Mouse (Mus musculus): Measurements from ENCODE around the gene Ldhd. TPM values are rescaled to one million over a fixed set of nuclear protein-coding genes. Genes with fewer than 3 reads are reported as not detected.
A peak's percentile ranks its signal among the peaks of the same experiment; 100 is the strongest.

Gene Ldhd
- polyA plus RNA-seq, 1 experiment from 2014 or later, result 1.7 TPM

GRCm38 (mm10) chr8:111658819-111659423 is 28.7 kb upstream of the Ldhd start:
- DNase-seq (ENCODE audit: low spot score), result peak; percentile 75
- Histone ChIP-seq H3K4me1 (ENCODE audit: insufficient read depth, low read depth, low read length) (0 out of 2 replicates have a peak, but pooled peaks cover 3% of the 10 kb centered on the region), H3K9me3 (ENCODE audit: low read length) (no peaks in the 10 kb centered on the region), H3K27ac (ENCODE audit: low read length) (0 out of 2 replicates have a peak overlapping the region, but pooled peaks have one; percentile 11), H3K27me3 (replicated peaks; ENCODE audit: insufficient read depth, low read length) (no peaks in the 10 kb centered on the region), H3K4me2 (replicated peaks; ENCODE audit: low read depth, low read length) (no peak overlapping the region), H3K36me3 (ENCODE audit: insufficient read depth, low read length) (no peaks in the 10 kb centered on the region), H3K4me3 (ENCODE audit: low read depth, low read length) (no peak overlapping the region), H3K9ac (replicated peaks; ENCODE audit: low read depth) (no peak overlapping the region)
- TF ChIP-seq CTCF (IDR thresholded peaks at IDR 0.05) (no peak), EP300 (IDR thresholded peaks at IDR 0.05) (no peak)
- 50% methylated on average over 6 of the region's 6 CpGs for WGBS
- ATAC-seq, result peak; percentile 83

- H3K4me2 ChIP-seq (replicated peaks; ENCODE audit: low read depth, low read length), result no peak overlapping the region
- WGBS, result 46% methylated on average over 1 of the region's 1 CpGs
- ATAC-seq, result no peak
Measured at GRCm38 (mm10) chr8:111657312-111657854, 27.2 kb upstream of the Ldhd start.

DNA sequence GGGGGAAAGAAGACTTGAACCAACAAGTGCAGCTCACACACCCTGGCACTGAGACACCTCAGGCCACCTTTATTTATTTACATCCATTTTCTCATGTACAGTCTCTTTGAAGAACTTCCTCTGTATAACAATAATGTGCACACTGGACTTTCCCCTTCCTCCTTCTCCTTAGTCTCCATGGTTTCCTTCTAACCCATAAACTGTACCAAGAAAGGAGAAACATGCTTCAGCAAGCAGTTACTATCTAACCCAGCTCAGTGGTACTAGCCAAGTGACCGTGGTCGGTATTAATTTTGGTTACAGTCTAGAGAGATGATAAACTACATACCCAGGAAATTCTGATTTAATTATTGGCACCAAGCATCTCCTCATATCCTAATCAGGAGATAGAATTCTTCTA is 23.4 kb upstream of the Ldhd start:
- no peak for DNase-seq (ENCODE audit: low spot score)
- 96% methylated on average over 2 of the region's 2 CpGs for WGBS

More at GRCm38 (mm10) chr8:111657312-111657854, 27.2 kb upstream of the Ldhd start:
- no peak overlapping the region for H3K4me3 ChIP-seq (ENCODE audit: low read depth, low read length)
- H3K27me3 ChIP-seq (replicated peaks; ENCODE audit: insufficient read depth, low read length), result no peaks in the 10 kb centered on the region
- no peak overlapping the region for H3K27ac ChIP-seq (ENCODE audit: low read length)
- DNase-seq (ENCODE audit: low spot score), result no peak
- TF ChIP-seq EP300 (IDR thresholded peaks at IDR 0.05) (no peak), CTCF (IDR thresholded peaks at IDR 0.05) (no peak)
- H3K9ac ChIP-seq (replicated peaks; ENCODE audit: low read depth), result no peak overlapping the region
- no peaks in the 10 kb centered on the region for H3K36me3 ChIP-seq (ENCODE audit: insufficient read depth, low read length)
- no peaks in the 10 kb centered on the region for H3K9me3 ChIP-seq (ENCODE audit: low read length)
- H3K4me1 ChIP-seq (ENCODE audit: insufficient read depth, low read depth, low read length), result 0 out of 2 replicates have a peak, but pooled peaks cover 3% of the 10 kb centered on the region

DNA sequence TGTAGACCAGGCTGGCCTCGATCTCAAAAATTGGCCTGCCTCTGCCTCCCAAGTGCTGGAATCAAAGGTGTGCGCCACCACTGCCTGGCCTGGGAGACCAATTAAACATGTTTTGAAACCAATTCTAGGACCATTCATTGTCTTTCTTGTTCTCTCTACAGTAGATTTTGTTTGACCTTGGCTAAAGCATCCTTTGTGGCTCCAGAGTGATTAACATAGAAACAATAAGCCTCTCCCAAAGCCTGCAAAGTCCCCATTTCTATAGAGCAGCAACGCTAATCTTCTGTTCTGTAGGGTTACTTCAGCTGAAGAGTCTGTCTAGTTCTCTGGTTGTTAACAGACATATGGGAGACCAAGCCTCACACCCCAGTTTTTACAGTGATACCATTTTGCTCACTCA is 20.5 kb upstream of the Ldhd start:
- WGBS, result 95% methylated on average over 3 of the region's 3 CpGs
- no peak overlapping the region for H3K4me2 ChIP-seq (replicated peaks; ENCODE audit: low read depth, low read length)
- no peaks in the 10 kb centered on the region for H3K4me1 ChIP-seq (ENCODE audit: insufficient read depth, low read depth, low read length)
- no peak for DNase-seq (ENCODE audit: low spot score)
- no peak overlapping the region for H3K4me3 ChIP-seq (ENCODE audit: low read depth, low read length)
- no peaks in the 10 kb centered on the region for H3K27me3 ChIP-seq (replicated peaks; ENCODE audit: insufficient read depth, low read length)
- no peak overlapping the region for H3K27ac ChIP-seq (ENCODE audit: low read length)
- no peaks in the 10 kb centered on the region for H3K9me3 ChIP-seq (ENCODE audit: low read length)
- no peak overlapping the region for H3K9ac ChIP-seq (replicated peaks; ENCODE audit: low read depth)
- TF ChIP-seq CTCF (IDR thresholded peaks at IDR 0.05) (no peak), EP300 (IDR thresholded peaks at IDR 0.05) (no peak)
- H3K36me3 ChIP-seq (ENCODE audit: insufficient read depth, low read length), result no peaks in the 10 kb centered on the region
- no peak for ATAC-seq

More for the DNA sequence above, 23.4 kb upstream of the Ldhd start:
- H3K4me1 ChIP-seq (ENCODE audit: insufficient read depth, low read depth, low read length), result 0 out of 2 replicates have a peak, but pooled peaks cover 3% of the 10 kb centered on the region
- no peak for ATAC-seq
- no peak overlapping the region for H3K4me2 ChIP-seq (replicated peaks; ENCODE audit: low read depth, low read length)
- no peak overlapping the region for H3K27ac ChIP-seq (ENCODE audit: low read length)
- no peaks in the 10 kb centered on the region for H3K9me3 ChIP-seq (ENCODE audit: low read length)
- TF ChIP-seq CTCF (IDR thresholded peaks at IDR 0.05), result no peak
- no peak for TF ChIP-seq EP300 (IDR thresholded peaks at IDR 0.05)
- no peak overlapping the region for H3K4me3 ChIP-seq (ENCODE audit: low read depth, low read length)
- H3K9ac ChIP-seq (replicated peaks; ENCODE audit: low read depth), result no peak overlapping the region
- no peaks in the 10 kb centered on the region for H3K36me3 ChIP-seq (ENCODE audit: insufficient read depth, low read length)
- H3K27me3 ChIP-seq (replicated peaks; ENCODE audit: insufficient read depth, low read length), result no peaks in the 10 kb centered on the region

DNA sequence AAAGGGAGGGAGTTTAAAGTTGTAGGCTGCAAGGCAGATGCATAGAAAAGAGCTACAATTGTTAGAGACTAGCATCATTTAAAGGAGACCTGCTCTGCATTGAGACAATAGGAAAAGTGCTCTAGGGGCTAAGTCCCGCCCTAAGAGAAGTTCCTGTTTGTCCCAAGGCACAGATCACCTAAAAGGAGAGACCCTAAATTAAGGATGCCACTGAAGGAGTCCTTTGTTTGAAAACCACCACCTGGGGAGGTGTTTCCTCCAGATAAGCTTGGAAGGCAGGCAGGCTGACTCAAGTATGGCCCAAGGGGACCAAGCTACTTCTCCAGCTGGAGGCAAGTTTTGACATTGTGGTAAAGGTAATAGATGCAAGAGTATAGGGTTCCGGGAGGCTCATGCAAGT is 18.7 kb upstream of the Ldhd start:
- Histone ChIP-seq H3K9ac (replicated peaks; ENCODE audit: low read depth) (no peak overlapping the region), H3K27me3 (replicated peaks; ENCODE audit: insufficient read depth, low read length) (no peaks in the 10 kb centered on the region), H3K9me3 (ENCODE audit: low read length) (no peaks in the 10 kb centered on the region), H3K36me3 (ENCODE audit: insufficient read depth, low read length) (no peaks in the 10 kb centered on the region), H3K4me1 (ENCODE audit: insufficient read depth, low read depth, low read length) (no peaks in the 10 kb centered on the region), H3K27ac (ENCODE audit: low read length) (no peak overlapping the region), H3K4me3 (ENCODE audit: low read depth, low read length) (no peak overlapping the region), H3K4me2 (replicated peaks; ENCODE audit: low read depth, low read length) (no peak overlapping the region)
- DNase-seq (ENCODE audit: low spot score) (no peak), ATAC-seq (no peak)
- no peak for TF ChIP-seq EP300 (IDR thresholded peaks at IDR 0.05)
- no peak for TF ChIP-seq CTCF (IDR thresholded peaks at IDR 0.05)
- 60% methylated on average over 2 of the region's 2 CpGs for WGBS

DNA sequence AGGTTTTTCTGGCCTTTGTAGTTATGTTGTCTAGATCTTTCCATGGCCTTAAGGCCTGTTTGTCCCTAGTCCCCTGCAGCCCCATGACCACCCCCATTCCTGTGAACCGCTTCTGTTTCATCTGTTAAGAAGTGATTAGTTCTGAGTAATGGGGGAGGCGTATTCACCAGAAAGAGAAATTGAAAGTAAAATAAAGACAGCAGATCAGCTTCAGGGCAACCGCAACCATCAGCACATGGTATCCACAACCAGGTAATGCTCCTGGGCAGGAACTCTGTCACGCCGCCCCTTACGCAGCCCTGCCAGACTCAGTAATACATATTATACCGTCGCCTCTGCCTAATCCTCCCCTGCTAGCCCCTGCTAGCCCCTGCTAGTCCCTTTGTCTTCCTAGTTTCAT is 15.5 kb upstream of the Ldhd start:
- no peak for ATAC-seq
- DNase-seq (ENCODE audit: low spot score), result no peak
- Histone ChIP-seq H3K4me2 (replicated peaks; ENCODE audit: low read depth, low read length) (no peak overlapping the region), H3K9me3 (ENCODE audit: low read length) (no peaks in the 10 kb centered on the region), H3K9ac (replicated peaks; ENCODE audit: low read depth) (no peak overlapping the region), H3K27ac (ENCODE audit: low read length) (no peak overlapping the region), H3K36me3 (ENCODE audit: insufficient read depth, low read length) (no peaks in the 10 kb centered on the region), H3K4me1 (ENCODE audit: insufficient read depth, low read depth, low read length) (peaks cover 5% of the 10 kb centered on the region; the same call in 1 of the 2 replicates), H3K4me3 (ENCODE audit: low read depth, low read length) (no peak overlapping the region), H3K27me3 (replicated peaks; ENCODE audit: insufficient read depth, low read length) (no peaks in the 10 kb centered on the region)
- TF ChIP-seq CTCF (IDR thresholded peaks at IDR 0.05) (no peak), EP300 (IDR thresholded peaks at IDR 0.05) (no peak)
- 95% methylated on average over 8 of the region's 8 CpGs for WGBS

Data from lung, postnatal 0 days (tissue).